Mouse (Mus musculus) bone marrow macrophage, adult 2 months (primary cell): Measurements from ENCODE around the gene P2rx1. TPM values are rescaled to one million over a fixed set of nuclear protein-coding genes. Genes with fewer than 3 reads are reported as not detected.
A peak's percentile ranks its signal among the peaks of the same experiment; 100 is the strongest.

Source experiments
- H3K27ac ChIP-seq: 2 replicates; pipeline ENCODE4 v1.5.1; 2012; ENCODE audit warnings: low read depth, low read length; ENCODE audit not compliant: insufficient read depth
- H3K4me1 ChIP-seq: 2 replicates; pipeline ENCODE4 v1.6.1; 2012; ENCODE audit warnings: low read length; ENCODE audit not compliant: control insufficient read depth, insufficient read depth
- H3K4me3 ChIP-seq: 2 replicates; pipeline ENCODE4 v1.5.1; 2012; ENCODE audit warnings: mild to moderate bottlenecking, low read length, moderate library complexity; ENCODE audit not compliant: insufficient read depth
- CTCF ChIP-seq: IDR thresholded peaks from 2 replicates; pipeline ENCODE4 v1.5.1; 2012; ENCODE audit warnings: low read depth, mild to moderate bottlenecking, low read length, moderate library complexity
- POLR2A ChIP-seq: IDR thresholded peaks from 2 replicates; pipeline ENCODE4 v1.6.1; 2012; ENCODE audit warnings: mild to moderate bottlenecking, low read depth, low read length, borderline replicate concordance
- polyA plus RNA-seq: library from polyadenylated mRNA; stranded (reverse); fragments of >200 nt; gene quantifications from 2 replicates; pipeline ENCODE4 v1.2.4, GENCODE M21; 2012; ENCODE audit not compliant: missing spikeins, insufficient read depth, insufficient read length

P2rx1 gene
- polyA plus RNA-seq, 1 experiment: 0.39 TPM

DNA sequence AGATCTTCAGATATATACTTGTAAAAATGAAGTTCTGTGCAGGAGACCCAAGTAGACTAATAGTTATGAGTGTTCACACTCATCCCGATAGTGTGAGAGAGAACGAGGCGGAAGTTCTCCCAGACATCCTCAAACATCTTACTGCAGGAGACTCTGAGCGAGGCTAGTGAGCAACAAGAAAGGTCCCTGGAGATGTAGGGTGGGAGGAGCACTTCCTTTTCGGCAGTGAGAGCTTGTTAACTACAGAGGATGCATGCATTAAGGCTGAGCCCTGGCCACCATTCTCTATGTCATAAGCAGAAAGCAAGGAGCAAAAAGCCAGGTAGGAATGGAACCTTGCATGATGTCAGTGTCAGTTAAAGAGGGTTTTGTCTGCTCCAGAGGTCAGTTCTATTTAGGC, 11.7 kb upstream of the P2rx1 start:
- Histone ChIP-seq H3K4me3 (no peak overlapping the region), H3K27ac (no peak overlapping the region), H3K4me1 (no peaks in the 10 kb centered on the region)
- no peak for TF ChIP-seq CTCF
- TF ChIP-seq POLR2A: no peak

DNA sequence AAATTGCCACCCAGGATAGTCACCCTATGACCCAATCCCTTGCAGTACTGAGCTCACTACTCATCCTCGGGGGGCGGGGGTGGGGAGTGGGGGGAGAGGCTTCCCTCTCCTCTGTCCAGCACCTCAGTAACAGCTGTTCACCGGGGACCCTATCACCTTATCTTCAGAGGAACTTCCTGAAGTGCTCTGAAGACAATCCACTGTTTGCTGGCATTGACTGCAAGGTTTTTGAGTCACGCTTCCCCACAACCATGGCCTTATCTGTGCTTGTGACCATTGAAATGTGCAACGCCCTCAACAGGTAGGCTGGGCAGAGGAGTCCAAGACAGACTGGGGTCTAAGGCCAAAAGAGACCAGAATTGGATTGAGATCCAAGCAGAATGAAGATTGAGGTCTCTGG, 11.1 kb upstream of the P2rx1 start:
- H3K27ac ChIP-seq: no peak overlapping the region
- no peak overlapping the region for H3K4me3 ChIP-seq
- no peaks in the 10 kb centered on the region for H3K4me1 ChIP-seq
- no peak for TF ChIP-seq CTCF
- TF ChIP-seq POLR2A: no peak

DNA sequence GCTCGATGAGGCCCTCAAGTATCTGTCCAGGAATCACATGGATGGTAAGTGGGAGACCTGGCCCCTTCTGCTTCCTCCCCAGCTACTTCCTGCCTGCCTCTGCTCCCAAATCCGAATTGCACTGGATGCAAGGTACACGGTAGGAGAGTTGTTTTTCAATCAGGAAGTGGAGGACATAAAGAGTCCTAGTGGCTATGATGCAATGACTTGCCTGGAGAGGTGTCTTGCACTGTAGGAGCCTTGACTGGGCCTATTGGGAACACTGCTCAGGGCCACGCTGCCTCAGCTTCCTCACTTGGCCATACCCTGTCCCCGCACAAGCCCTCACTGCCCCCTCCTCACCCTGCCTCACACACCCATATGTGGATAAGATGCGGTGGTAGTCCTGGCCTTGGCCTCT, 9.9 kb upstream of the P2rx1 start:
- TF ChIP-seq POLR2A (no peak), CTCF (no peak)
- H3K4me3 ChIP-seq: no peak overlapping the region
- no peaks in the 10 kb centered on the region for H3K4me1 ChIP-seq
- H3K27ac ChIP-seq: no peak overlapping the region

DNA sequence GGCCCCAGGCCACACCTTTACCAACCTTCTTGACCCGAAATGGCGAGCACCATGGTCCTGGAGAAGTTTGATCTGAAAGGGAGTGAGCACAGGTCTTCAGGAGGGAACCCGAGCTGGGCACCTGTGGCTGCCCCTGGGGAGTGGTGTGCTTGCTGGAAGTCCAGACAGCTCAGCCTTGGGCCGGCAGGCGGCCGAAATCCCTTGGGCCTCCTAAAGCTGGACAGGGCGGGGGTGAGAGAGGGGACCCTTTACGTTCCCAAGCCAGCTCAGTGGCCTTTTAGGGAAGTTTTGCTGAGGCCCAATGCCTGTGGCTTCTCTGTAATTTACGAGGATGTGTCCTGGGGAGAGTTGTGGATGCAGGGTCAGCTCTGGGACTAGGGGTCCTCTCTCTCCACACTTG, 8.2 kb upstream of the P2rx1 start:
- Histone ChIP-seq H3K27ac (no peak overlapping the region), H3K4me3 (no peak overlapping the region), H3K4me1 (no peaks in the 10 kb centered on the region)
- TF ChIP-seq POLR2A: no peak
- no peak for TF ChIP-seq CTCF

DNA sequence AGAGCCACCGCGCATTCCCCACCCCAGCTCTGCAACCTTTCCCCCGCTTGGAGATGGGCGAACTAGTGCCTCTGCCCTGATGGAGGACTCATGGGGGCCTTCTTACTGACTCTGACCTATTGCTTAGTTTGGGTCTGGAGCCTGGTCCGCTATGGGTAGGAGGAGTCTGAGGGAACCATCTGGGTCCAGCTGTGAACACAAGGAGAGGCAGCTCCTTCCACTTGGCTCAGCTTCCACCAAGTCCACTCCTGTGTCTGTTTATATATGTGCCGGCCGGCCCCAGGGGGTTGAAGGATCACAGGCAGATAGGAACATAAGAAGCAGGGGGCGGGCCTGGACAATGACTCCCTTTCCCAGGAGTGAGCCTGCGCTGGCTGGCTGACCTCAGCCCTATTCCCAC, 6.9 kb upstream of the P2rx1 start:
- H3K27ac ChIP-seq: no peak overlapping the region
- H3K4me1 ChIP-seq: no peaks in the 10 kb centered on the region
- H3K4me3 ChIP-seq: no peak overlapping the region
- TF ChIP-seq CTCF: no peak

DNA sequence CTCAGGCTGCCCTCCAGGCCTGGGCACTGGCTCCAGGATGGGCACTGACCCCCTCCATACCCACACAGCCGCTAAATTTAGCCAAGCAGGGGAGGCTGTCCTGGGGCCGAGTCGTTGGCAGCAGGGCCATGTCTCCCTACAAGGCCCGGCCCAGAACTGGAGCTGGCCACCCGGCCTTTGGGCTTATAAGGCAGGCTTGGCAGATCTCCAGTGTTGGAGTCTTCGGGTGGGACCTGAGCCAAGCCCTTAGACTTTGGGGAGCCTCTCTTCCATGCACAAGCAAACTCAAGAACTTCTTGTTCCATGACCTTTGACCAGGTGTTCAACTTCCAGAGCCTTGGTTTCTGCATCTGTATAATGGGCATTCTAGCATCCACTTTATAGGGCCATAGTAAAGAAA, 2.6 kb upstream of the P2rx1 start:
- no peak overlapping the region for H3K27ac ChIP-seq
- TF ChIP-seq POLR2A (no peak), CTCF (no peak)
- H3K4me3 ChIP-seq: no peak overlapping the region
- peaks cover 10% of the 10 kb centered on the region for H3K4me1 ChIP-seq

DNA sequence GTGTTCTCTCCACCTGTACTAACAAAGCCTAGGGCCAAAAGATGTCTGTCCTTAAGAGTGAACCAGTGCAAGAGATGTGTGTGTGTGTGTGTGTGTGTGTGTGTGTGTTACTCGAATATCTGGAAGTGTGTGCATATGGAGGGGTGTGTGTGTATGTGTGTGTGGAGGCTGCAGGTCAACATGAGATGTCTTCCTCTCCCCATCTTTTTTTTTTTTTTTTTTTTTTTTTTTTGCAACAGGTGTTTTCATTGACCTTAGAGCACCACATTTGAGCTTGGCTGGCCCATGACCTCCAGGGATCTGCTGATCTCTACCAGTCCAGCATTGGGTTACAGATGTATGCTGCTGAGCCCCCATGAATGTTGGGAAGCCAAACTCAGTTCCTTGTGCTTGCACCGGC, 2.1 kb upstream of the P2rx1 start:
- Histone ChIP-seq H3K4me1 (peaks cover 10% of the 10 kb centered on the region), H3K27ac (no peak overlapping the region), H3K4me3 (no peak overlapping the region)
- TF ChIP-seq POLR2A (no peak), CTCF (no peak)

DNA sequence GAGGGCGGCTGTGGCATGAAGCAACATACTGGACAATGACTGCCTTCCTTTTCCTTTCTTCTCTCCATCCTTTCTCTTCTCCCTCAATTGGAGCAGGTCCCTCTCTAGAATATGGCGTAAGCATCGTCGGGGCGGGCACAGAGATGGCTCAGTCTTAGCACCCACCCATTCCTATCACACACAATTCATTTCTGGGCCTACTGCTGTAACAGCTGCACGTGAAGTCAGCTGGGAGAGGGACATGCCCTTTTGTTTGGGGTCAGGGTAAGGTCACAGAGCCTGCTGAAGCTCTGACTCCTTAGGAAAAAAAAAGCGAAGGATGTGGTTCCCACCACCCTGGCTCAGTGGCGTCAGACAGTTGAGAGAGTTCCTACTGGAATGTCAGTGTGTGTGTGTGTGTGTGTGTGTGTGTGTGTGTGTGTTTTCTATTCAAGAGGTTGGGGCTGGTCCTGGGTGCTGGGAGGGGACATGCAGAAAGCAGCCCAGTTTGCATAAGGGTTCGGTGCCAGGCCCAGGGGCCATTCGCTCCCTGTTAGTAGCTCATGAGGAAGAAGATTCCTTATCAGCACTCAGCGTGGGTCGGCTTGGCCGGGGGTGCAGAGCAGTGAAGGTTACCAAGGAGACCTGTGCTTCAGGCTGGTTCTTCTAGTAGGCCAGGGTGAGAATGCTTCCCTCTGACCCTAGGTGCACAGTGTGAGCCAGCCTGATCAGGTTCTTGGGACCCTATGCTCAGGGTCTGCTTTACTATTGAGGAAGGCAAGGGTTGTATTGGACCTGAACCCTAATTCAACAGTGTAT, 1.2 kb upstream of the P2rx1 start:
- H3K4me3 ChIP-seq: no peak overlapping the region
- TF ChIP-seq POLR2A (no peak), CTCF (no peak)
- H3K27ac ChIP-seq: no peak overlapping the region
- peaks cover 10% of the 10 kb centered on the region for H3K4me1 ChIP-seq

DNA sequence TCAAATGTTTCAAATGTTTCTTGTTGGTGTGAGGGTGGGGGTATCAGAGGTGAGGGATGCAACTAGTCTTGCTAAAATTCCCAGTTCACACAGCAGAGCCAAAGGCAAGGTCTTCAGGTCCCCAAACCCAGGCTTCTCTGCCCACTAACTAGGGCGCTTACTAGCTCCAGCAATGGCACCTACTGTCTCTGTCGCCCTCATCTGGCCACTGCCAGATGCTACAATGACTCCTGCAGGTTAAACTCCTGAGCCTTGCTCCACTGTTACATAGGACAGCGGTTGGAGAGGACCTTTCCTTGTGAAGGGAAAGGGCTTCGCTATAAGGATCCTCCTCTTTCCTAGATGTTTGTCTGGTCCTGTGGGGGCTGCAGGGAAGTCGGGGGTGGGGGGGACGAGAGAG, 2.1 kb downstream of the P2rx1 start:
- H3K4me1 ChIP-seq: peaks cover 10% of the 10 kb centered on the region
- TF ChIP-seq POLR2A (no peak), CTCF (peak; percentile 78)
- H3K27ac ChIP-seq: no peak overlapping the region
- no peak overlapping the region for H3K4me3 ChIP-seq

DNA sequence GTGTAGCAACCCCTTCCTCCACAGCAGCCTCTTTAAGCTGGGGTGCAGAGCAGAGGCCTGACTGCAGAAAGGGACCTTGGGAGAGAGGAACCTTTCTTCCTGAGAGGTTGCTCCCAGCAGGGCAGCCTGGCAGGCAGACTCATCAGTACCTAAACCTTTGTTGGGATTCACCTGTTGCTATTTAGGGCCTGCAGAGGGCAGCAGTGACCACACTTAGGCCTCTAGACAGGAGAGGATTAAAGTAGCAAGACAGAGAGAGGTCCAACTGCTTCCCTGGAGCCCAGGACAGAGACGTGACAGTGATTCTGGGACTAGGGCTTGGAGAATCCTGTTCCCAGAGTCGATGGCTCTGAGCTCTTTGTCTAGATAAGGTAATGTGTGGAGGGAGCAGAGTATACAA, 7.5 kb downstream of the P2rx1 start:
- Histone ChIP-seq H3K4me3 (no peak overlapping the region), H3K27ac (no peak overlapping the region), H3K4me1 (no peaks in the 10 kb centered on the region)
- TF ChIP-seq POLR2A (no peak), CTCF (peak; percentile 56)

DNA sequence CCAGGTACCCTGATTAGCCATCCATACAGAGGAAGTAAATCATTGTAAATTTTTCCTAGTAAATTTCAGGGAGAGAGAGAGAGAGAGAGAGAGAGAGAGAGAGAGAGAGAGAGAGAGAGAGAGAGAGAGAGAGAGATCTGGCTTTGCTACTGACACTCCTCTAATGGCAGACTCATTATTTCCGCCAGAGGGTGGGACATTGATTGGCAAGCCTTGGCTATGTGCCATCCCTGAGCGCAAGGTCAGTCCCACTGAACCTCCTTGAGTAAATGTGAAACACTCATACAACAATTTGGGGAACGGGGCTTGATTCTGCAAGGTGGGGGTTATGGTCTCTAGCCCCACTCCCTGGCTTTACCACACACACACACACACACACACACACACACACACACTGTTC, 8.2 kb downstream of the P2rx1 start:
- Histone ChIP-seq H3K4me3 (no peak overlapping the region), H3K4me1 (no peaks in the 10 kb centered on the region), H3K27ac (no peak overlapping the region)
- TF ChIP-seq CTCF (no peak), POLR2A (no peak)
